Mouse (Mus musculus) c-Kit-positive CD71-negative TER-119-negative erythroid progenitor cells, embryonic 14.5 days (primary cell): Measurements from ENCODE around the gene Slc25a45.
A peak's percentile ranks its signal among the peaks of the same experiment; 100 is the strongest.

Experiments
- DNase-seq: peaks from one replicate; pipeline ENCODE4 v3.0.0-alpha.2; 2013; ENCODE audit warnings: low read depth

Gene Slc25a45

GRCm38 (mm10) chr19:5877618-5878361, at the start of gene Slc25a45:
Gene Slc25a45, plus strand, starts transcription at chr19:5877808.
- peak; percentile 78 for DNase-seq

- no peak for DNase-seq
Observed at GRCm38 (mm10) chr19:5828155-5828554, 49.5 kb upstream of the Slc25a45 start.

GRCm38 (mm10) chr19:5828905-5829304, 48.7 kb upstream of the Slc25a45 start:
- DNase-seq = no peak

DNA sequence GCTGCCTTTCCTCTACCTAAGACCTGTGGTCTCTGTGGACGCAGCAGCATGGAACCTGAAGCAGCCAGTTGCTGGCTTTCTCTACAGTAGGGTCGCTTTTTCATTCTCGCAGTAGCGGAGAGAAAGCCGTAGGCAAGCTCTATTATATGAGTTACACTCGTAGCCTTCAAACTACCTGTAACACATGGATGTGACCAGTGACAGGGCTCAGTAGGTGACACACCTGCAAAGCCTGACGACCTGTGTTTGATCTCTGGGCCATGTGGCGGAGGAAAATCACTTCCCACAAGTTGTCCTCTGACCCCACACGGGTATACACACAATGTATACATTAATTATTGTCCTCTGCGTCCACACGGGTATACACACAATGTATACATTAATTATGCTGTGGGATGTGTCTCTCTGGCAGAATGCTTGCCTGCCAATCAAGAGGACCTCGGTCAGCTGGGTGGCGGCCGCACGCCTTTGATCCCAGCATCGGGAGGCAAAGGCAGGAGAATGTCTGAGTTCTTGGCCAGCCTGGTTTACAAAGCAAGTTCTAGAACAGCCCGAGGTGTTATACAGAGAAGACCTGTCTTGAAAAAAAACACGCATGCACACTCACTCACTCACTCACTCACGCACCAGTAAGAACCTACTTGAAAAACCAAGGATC, 47.5 kb upstream of the Slc25a45 start:
- no peak for DNase-seq

DNA sequence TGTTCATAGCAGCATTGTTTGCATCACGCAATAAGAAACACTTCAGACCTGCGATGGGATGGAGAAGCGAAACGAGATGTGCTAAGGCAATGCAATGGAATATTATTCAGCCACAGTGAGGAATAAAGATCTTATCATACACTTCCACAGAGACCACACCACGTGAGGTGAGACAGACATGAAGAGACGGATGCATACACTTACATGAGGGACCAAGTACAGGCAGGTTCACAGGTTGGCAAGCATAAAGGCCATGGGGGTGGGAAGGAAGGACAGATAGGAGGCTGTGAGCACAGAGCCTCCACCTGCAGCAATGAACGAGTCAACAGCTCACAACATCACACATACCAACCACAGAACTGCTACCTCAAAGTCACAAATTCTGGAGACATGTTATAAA, 46.8 kb upstream of the Slc25a45 start:
- DNase-seq = no peak

DNA sequence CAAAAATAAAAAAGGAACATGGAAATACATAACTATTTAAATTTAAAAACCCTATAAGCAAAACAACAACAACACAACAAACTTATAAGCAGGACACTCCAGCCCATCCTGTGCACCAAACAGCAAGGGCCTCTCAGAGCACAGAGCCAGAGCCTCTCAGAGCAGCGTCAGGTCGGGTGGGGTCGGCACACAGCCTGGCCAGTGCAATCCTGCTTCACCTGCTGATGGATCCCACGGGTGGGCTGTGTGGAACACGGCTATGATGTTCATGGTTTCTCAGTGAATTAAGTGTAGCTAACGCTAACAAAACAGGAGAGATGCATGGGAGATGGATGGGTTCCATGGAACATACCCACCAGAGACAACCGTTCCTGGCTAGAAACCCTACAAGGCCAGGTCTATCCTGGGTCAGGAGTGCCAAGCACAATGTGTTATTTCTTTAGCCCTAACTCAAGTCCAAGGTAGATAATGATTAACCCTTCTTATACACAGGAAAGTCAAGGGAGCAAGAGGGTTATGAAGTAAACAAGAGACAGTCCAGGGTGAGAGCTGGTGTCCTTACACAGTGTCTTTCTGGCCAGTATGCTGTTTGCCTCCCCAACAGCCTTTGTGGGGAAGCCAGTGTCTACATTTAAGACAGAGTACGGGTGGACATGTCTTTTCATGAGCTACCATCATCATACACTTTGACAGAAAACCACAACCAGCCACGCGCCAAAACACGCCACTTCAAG, 46.2 kb upstream of the Slc25a45 start:
- DNase-seq = no peak

GRCm38 (mm10) chr19:5831958-5832320, 45.7 kb upstream of the Slc25a45 start:
- no peak for DNase-seq

DNA sequence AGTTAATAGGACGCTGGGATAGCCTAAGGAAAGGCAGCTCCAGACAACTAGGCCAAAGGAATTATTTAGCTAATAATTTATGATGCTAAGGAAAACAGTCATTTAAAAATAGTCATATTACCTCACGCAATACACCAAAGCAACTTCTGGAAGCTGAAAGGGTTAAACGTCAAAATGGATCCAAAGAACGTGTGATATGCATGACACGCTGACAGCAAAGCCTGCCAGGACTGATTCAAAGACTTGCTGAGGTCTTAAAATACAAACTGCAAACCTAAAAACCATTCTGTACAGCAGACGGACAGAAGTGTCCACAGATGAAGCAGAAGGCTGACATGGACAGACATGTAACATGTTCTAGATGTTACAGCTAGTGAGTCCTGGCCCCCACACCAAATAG, 45.3 kb upstream of the Slc25a45 start:
- no peak for DNase-seq

DNA sequence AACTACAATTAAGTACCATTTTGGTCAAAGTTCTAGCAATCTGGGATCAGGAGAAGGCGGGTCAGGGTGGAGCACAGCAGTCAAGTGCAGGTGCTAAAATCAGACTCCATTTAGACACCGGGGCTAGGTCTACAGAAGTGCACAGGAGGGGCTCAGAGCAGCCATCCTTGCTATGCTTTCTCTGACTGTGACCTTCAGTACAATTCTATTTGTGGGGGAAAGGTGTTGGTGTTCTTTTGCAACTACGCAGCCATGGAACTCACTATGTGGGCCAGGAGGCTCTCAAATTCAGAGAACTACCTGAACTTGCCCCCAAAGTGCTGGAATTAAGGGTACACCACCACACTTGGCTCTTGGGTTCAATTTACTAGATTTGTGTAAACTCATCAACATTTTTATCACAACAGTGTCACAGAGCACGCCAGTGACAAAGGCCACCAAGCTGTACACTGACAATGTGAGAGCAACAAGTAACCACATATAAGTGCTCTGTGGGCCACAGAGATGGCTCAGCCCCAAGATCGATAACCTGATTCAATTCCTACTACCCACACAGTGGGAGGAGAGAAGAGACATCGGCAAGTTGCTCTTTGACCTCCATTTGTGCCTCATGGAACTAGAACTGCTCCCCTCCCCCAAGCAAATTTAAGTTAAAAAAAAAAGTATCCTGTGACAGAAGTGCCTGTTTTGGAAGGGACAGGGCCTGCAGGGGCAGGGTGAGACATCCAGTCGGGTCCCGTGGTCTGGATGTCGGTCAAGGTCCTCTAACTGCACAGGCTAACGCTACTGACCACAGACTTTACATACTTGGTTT, 44.1 kb upstream of the Slc25a45 start:
- DNase-seq = no peak

- no peak for DNase-seq
Observed at GRCm38 (mm10) chr19:5834260-5834925, 43.2 kb upstream of the Slc25a45 start.

DNA sequence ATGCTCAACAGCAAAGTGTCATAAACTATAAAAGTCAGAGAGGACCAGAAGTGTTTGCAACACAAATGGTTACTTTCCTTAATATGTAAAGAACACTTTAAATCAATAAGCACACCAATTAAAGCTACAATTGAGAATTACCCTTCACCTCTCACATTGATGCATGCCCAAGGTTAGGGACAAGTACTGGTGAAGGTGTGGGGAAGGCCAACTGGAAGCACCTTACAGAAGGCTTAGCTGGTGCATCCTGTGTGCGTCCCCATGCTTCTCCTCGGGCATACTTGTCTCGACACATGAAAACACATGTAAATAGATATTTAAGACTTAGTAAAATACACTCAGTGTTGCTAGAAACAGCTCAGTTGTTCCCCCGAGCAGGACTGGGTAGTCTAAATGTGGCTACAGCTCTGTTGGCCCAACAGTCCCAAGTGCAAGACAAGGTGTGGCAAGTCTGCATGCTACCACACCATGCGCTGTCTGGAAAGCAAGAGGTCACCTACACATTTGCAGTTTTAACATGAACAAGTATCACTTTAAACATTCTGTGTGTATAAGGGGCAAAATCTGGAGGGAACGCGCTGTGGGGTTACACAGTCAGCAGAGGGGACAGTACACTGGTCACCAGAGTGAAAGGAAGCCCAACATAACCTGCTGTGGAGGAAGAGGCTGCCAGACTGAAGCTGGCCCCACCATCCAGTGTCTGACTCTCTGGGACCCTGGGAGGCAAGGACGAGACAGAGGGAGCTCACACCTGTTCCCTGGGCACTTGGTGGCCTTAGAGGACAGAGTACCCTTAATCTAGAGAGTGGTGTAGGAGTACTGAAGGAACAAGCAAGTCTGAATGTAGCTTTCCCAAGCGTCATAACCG, 42.3 kb upstream of the Slc25a45 start:
- DNase-seq = no peak

DNA sequence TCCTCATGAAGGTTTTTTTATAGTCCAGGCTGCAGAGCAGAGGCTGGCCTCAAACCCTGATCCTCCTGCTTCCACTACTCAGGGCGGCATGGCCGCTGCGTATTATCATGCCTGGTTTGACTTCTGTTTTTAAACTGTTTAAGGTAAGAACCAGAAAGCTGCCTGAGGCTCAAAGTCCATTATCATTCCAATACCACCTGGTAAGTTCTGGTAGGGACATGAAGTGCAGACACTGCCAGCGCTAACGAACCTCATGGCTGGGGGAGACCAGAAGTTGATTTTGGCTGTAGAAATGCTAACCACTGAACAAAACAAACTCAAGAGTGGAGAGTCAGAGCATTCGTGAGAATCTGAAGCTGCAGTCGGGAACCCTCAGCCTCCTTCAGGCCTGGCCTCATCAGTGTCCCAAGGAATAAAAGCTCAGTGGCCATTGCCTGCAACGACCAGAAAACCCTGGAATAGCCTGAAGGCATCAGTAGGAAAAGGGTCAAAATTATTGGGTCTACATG, 41.6 kb upstream of the Slc25a45 start:
- no peak for DNase-seq

DNA sequence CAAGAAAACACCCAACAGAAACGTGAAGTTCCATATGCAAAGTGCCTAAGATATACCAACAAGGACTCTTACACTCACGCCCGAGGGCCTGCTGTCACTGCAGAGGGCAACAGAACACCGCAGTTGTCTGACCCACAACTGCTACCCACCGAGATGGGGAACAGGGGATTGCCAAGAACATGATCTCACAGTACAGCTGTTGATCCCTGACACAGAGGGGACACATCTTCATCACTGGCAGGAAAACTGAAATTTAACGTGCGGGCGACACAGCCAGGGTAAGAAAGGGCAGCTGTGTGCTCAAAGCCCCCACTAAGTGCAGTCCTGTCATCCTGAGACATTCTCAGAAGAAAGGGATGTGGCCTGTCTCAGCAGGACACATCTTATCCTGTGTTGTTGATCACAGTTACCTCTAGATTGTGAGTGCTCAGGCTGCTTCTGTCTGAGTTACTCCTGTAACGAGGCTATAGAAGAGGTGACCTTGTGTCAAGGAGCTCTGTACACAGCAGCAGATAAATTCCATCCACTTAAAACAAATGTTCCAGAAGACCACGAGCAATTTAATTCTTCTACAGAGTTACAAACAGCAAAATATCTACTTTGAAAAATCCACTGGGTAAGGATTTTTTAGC, 40.6 kb upstream of the Slc25a45 start:
- DNase-seq = no peak

- DNase-seq = no peak
Observed at GRCm38 (mm10) chr19:5837606-5838005, 40.0 kb upstream of the Slc25a45 start.

- no peak for DNase-seq
Observed at GRCm38 (mm10) chr19:5838136-5838891, 39.3 kb upstream of the Slc25a45 start.

GRCm38 (mm10) chr19:5838892-5839165, 38.8 kb upstream of the Slc25a45 start:
- no peak for DNase-seq

DNA sequence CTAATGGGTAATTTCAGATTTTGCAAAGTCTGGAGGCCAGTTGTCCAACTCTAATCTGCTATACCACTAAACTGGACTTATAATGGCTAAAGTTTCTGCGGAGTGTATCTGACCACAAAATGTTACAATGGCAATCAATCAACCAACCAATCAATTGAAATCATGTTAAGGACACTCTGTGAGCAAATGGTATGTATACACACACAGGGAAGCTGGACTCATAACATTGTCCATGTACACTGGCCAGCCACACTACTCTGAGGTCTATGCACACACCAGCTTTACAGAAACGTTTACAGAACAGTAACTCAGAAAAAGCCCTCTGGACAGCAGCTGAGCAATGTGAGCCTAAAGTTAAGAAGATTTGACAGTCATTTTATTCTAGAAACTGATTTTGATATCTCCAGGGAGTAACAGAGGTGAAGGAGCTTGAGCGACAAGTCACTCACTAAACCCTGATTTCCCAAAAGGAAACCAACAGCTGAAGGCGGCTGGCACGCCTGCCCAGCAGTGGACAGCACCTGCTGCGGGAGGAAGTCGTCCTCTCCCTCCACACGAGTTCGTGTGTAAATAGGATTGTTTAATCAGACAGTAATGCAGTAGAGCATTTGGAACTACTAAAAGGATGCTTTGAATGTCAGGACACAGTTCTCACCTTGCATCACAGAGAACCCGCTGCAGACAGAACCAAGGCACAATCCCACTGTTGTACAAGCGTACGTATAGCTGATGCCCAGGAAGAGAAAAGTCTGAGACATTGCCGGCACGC, 38.1 kb upstream of the Slc25a45 start:
- DNase-seq = no peak

- no peak for DNase-seq
Observed at GRCm38 (mm10) chr19:5840086-5840889, 37.3 kb upstream of the Slc25a45 start.
